Mouse (Mus musculus) kidney, postnatal 36 days (tissue): ENCODE results near the gene Lck.

Source experiments
- DNase-seq, 2 experiments: peaks; one replicate each; pipeline ENCODE4 v3.0.0; 2021 to 2022; ENCODE audit warnings: mixed read lengths in 2 of 2

Lck gene

DNA sequence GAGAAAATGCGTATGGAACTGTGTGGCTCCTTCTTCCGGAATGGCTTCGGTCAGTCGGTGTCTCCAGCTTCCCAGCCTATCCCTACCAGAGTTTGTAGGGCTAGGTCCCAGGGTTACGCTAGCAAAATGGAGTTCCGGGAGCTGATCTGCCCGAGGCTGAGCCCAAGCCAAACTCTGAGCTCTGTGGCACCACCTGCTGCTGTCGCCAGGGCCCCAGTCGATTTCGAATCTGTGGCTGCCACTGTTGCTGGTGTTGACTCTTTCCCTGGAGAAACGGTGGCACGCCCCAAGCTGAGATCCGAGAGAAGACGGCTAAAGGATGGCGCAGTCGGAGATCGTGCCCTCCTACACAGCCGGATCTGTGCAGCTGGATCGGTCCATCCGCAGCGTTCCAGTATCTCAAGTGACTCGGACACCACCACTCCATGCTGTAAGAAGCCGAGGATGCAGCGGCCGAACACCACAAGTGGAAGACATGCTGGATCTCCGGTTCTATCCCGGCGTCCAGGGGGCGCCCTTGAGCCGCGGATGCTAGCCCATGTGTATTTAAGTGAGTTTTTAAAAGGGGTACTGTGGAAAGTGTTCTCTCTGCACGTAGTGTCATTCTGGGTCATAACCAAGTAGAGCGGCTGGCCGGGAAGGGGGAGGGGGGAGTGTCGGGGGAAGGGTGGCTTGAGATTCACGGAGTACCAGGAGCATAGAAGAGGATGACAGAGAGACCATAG lies 11.6 kb upstream of the Lck start:
- DNase-seq = peak; percentile 92 to 98

- no peak for DNase-seq
Measured at GRCm38 (mm10) chr4:129584370-129584769, 10.9 kb upstream of the Lck start.

DNA sequence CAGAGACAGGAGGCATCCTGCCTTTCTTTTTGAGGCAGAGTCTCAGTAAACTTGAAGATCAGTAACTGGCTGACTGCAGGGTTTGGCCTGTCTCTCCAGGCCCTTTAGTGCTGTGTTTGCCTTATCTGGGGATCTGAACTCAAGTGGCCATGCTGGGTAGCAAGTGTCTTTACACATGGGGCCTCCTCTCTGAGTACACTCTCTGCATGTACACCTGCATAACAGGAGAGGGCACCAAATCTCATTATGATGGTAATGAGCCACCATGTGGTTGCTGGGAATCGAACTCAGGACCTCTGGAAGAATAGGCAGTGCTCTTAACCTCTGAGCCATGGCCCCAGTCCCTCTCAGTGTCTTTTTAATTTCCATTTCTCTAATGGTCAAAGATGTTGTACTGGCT lies 8.8 kb upstream of the Lck start:
- DNase-seq = no peak

GRCm38 (mm10) chr4:129580347-129580746 lies 6.9 kb upstream of the Lck start:
- DNase-seq = no peak

- DNase-seq = peak; percentile 77 to 83
Measured at GRCm38 (mm10) chr4:129578466-129578865, 5.0 kb upstream of the Lck start, which contains the start of gene Fam167b. Fam167b (minus strand) TSS chr4:129578549.

GRCm38 (mm10) chr4:129577688-129578087 lies 4.2 kb upstream of the Lck start:
- DNase-seq = no peak

- peak; percentile 84 to 89 for DNase-seq
Measured at GRCm38 (mm10) chr4:129576863-129577491, 3.5 kb upstream of the Lck start.

DNA sequence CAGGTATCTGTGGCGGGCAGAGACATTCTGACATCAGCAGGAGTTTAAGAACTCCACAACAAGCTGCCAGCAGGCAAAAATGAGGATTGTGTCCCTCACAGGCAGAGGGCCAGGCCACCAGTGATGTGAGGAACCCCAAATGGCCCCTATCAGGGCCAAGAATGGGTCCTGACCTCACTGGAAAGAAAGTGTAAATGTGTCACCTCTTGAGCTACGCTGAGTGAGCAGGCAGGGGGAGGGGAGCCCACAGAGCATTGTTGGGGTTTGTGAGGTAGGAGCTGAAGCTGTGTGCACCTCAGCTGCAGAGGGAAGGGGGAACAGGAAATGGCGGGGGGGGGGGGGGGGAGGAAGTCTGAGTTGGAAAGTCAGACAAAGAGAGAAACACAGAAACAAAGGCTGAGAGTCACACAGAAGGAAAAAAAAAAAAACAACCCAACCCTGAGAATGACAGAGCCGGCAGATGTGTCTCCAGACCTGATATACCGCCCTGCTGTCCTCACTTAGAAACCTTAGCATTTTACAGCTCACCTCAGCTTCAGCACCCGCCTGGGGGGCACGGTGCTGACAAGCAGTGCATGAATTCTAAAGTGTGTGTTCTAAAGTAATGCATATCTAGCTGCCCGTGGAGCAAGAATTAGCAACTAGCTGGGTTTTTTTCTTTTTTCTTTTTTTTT lies 1.9 kb upstream of the Lck start:
- DNase-seq = peak; percentile 39 to 48

GRCm38 (mm10) chr4:129573093-129573370 lies 409 bp downstream of the Lck start:
- no peak for DNase-seq

DNA sequence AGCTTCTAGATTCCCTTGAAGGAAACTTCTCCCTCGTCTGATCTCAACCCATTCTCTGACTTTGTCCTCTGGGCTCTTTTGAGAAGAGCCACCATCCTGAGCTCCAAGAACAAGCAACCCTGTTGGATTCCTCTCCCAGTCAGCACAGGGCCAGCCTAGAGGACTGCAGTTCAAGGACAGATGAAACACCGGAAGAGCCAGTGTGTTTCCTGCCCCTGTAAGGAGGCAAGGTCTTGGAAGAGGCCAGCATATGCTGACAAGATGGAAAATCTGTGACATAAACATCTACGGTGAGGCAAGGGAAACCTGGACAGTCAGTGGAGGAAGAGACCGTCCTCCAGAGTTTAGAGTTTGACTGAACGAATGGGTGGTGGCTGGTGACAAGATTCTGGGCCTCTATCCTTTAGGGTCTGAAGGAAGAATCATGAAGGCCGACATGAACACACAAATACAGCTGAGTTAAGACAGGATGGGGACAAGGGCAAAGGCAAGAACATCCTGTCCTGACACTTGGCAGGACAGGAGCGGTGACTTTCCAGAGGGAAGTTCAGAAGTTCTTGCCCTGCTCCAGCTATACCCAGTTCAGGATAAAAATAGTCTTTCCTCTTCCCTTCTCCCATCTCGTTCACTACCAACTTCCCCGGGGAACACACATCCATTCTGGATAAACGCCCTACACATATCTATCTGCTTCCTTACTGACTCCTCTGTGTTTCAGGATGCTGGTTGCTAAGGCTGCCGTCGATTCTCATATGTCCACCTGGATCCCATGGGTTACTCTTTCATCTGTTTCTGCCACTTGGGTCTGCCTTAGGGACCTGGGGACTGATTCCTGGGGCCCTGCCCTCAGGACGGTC lies 977 bp downstream of the Lck start:
- DNase-seq = peak; percentile 29 to 62

- DNase-seq = no peak
Measured at GRCm38 (mm10) chr4:129571551-129572084, 1.8 kb downstream of the Lck start.

DNA sequence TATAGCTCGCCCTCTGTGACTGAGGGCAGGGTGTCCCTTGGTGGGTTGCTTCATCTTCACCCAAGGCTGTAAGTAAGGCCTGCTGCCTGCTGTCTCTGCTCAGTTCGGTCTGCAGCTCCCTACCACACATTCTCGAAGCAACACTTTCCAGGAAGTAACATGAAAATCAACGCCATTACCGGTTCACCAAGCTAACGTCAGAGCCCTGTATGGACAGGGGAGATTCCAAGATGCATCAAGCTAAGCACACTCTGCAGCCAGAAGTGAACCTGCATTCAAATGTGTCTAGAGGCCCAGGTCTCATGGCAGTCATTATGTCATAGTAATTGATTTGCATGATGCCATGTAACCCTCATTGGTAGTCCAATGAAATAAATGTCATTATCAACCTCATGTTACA lies 3.4 kb downstream of the Lck start:
- no peak for DNase-seq

- DNase-seq = no peak
Measured at GRCm38 (mm10) chr4:129568366-129568765, 5.1 kb downstream of the Lck start.

GRCm38 (mm10) chr4:129565139-129565538 lies 8.3 kb downstream of the Lck start:
- no peak for DNase-seq

DNA sequence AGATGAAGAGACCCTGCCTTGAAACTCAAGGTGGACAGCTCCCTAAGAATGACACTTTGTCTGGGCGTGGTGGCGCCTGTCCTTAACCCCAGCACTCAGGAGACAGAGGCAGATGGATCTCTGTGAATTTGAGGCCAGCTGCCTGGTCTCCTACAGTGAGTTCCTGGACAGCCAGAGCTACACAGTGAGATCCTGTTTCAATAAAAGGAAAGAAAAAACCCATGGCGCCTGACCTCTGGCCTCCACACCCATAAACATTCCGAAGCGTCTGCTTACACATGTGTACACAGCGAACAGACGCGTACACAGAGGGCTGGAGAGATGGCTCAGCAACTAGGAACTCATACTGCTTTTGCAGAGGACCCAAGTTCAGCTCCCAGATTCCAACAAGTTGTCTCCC lies 9.7 kb downstream of the Lck start:
- DNase-seq = no peak

- DNase-seq = no peak
Measured at GRCm38 (mm10) chr4:129561184-129561583, 12.3 kb downstream of the Lck start.

- no peak for DNase-seq
Measured at GRCm38 (mm10) chr4:129558321-129558955, 15.0 kb downstream of the Lck start.

- no peak for DNase-seq
Measured at GRCm38 (mm10) chr4:129557256-129557808, 16.1 kb downstream of the Lck start.

- peak; percentile 94 to 98 for DNase-seq
Measured at GRCm38 (mm10) chr4:129556532-129557223, 16.8 kb downstream of the Lck start.

DNA sequence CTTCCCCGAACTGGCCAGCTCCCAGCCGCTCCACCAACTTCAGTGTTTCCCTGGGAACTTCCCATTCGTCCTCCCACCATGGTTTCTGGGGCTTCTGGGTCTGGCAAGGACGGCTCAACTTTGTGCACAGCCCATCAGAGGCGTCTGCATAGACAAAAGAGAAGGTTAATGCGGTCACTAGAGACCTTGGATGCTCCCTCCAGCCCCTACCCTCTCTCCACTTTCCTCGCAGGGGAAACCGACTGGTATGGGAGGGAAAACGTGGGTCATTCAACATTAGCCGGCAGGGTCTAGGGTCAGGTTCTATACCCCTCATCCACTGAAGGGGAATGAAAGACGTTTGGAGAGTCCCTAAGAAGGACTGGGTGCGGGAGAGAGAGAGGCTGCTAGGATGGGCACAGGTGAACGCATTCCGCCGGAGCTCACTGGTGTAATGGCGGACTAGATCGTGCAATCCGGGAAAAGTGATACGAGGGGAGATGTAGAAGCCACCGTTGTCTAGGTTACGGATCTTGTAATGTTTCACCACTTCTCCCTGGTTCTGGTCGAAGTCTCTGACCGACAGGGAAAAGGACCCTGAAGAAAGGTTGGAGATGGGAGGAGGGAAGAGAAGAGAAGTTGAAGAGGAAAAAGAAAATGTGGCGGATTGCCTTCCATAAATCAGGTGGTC lies 17.4 kb downstream of the Lck start:
- DNase-seq = no peak

DNA sequence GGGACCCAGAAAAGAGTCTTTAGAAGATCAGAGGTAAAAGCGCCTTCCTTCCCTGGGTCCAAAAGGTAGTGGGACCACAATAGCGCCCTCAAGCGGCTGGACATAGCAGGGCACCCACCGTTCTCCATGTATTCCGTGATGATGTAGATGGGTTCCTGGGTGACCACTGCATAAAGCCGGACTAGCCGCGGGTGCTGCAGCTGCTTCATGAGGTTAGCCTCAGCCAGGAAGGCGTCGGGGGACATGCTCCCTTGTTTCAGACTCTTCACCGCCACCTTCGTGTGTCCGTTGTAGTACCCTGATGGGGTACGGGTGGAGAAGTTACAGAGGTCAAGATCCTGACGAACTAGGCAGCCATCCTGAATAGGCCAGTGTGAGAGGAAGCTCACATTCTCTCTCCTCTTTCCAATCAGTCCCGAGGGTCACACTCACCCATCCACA lies 18.0 kb downstream of the Lck start:
- peak; percentile 41 to 79 for DNase-seq
